In genomic region chr7:141011238-141011770, GRCm38 (mm10) we compare ENCODE assay signal across 15 mouse cellular contexts. TPM values are rescaled to one million over a fixed set of nuclear protein-coding genes. Genes with fewer than 3 reads are reported as not detected.
A peak's percentile ranks its signal among the peaks of the same experiment; 100 is the strongest.
DNase-seq lines count a peak whose midpoint lies in the region; ATAC-seq and TF ChIP-seq lines count a peak whose summit lies in the region.
"Had no signal": no experiment of that assay in that cellular context is flagged by ENCODE, and none has a peak within 500 bp of the region (broad histone marks: within the 10 kb centered on the region; RNA-seq: fewer than 3 reads in every experiment).

No protein-coding gene starts in this region.

- TF ChIP-seq POLR2A in kidney, adult 2 months (IDR thresholded peaks at IDR 0.05; ENCODE audit: low read depth, low read length): no peak
- TF ChIP-seq POLR2A in bone marrow macrophage, adult 2 months (IDR thresholded peaks at IDR 0.05; ENCODE audit: borderline replicate concordance, low read depth, low read length): no peak
- TF ChIP-seq POLR2A in limb, embryonic 14.5 days (IDR thresholded peaks at IDR 0.05; ENCODE audit: borderline replicate concordance, extremely low read depth, insufficient read depth, insufficient read length): no peak

- peaks cover 11% of the 10 kb centered on the region for H3K79me3 ChIP-seq in C2C12 (ENCODE audit: low read depth)

- H3K9me3 ChIP-seq in limb, embryonic 14.5 days (ENCODE audit: control insufficient read depth, low read length): no peaks in the 10 kb centered on the region

- 75% methylated on average over 7 of the region's 7 CpGs for WGBS in kidney, adult 2 months
- 83% methylated on average over 7 of the region's 7 CpGs for WGBS in limb, embryonic 14.5 days

- peaks cover 14% of the 10 kb centered on the region for H3K79me2 ChIP-seq in C2C12 (ENCODE audit: control insufficient read depth, insufficient read depth)

- H3ac ChIP-seq in C2C12 (ENCODE audit: control insufficient read depth, insufficient read length, low read depth): no peak overlapping the region

- TF ChIP-seq CTCF in kidney, adult 2 months (conservative IDR thresholded peaks at IDR 0.05; ENCODE audit: insufficient read depth, insufficient read length, low read depth, low read length): no peak
- no peak for TF ChIP-seq CTCF in C2C12 (IDR thresholded peaks at IDR 0.05; ENCODE audit: control insufficient read depth, insufficient read depth, insufficient read length)
- TF ChIP-seq CTCF in bone marrow macrophage, adult 2 months (IDR thresholded peaks at IDR 0.05; ENCODE audit: low read depth, low read length): no peak

- no peak overlapping the region for H3K4me3 ChIP-seq in kidney, adult 2 months (ENCODE audit: insufficient read depth, low read depth, low read length)
- H3K4me3 ChIP-seq in C2C12 (ENCODE audit: insufficient read depth, poor library complexity, severe bottlenecking): no peak overlapping the region
- H3K4me3 ChIP-seq in bone marrow macrophage, adult 2 months (ENCODE audit: insufficient read depth, low read length): no peak overlapping the region
- no peak overlapping the region for H3K4me3 ChIP-seq in limb, embryonic 14.5 days (replicated peaks; ENCODE audit: low read length)

- H3K27ac ChIP-seq in kidney, adult 2 months (ENCODE audit: insufficient read depth, low read depth, low read length): peak overlapping the region; percentile 86; the same call in 1 of the 2 replicates
- peak overlapping the region; percentile 70; the same call in 1 of the 2 replicates for H3K27ac ChIP-seq in bone marrow macrophage, adult 2 months (ENCODE audit: insufficient read depth, low read depth, low read length)
- H3K27ac ChIP-seq in limb, embryonic 14.5 days (replicated peaks; ENCODE audit: low read depth, low read length): peak overlapping the region; percentile 45; the same call in 1 of the 2 replicates

- H3K9ac ChIP-seq in limb, embryonic 14.5 days (ENCODE audit: low read depth, low read length, severe bottlenecking): 0 out of 2 replicates have a peak overlapping the region, but pooled peaks have one; percentile 43
- H3K9ac ChIP-seq: forebrain, postnatal 0 days had no signal

- ATAC-seq in limb, embryonic 14.5 days (ENCODE audit: low FRiP score, low read depth): no peak
- ATAC-seq: forebrain, postnatal 0 days had no signal

- H3K4me1 ChIP-seq in kidney, adult 2 months (ENCODE audit: control insufficient read depth, insufficient read depth, low read length): 0 out of 2 replicates have a peak, but pooled peaks cover 3% of the 10 kb centered on the region
- peaks cover 52% of the 10 kb centered on the region for H3K4me1 ChIP-seq in bone marrow macrophage, adult 2 months (ENCODE audit: control insufficient read depth, insufficient read depth, low read length)
- H3K4me1 ChIP-seq in limb, embryonic 14.5 days (ENCODE audit: control insufficient read depth, insufficient read depth, low read length): peaks cover 17% of the 10 kb centered on the region

- no peaks in the 10 kb centered on the region for H3K36me3 ChIP-seq in kidney, adult 2 months (ENCODE audit: control insufficient read depth, insufficient read depth, low read length)
- H3K36me3 ChIP-seq in C2C12 (ENCODE audit: control insufficient read depth, insufficient read depth): peaks cover 6% of the 10 kb centered on the region
- H3K36me3 ChIP-seq in limb, embryonic 14.5 days (ENCODE audit: control insufficient read depth, insufficient read depth, low read length): no peaks in the 10 kb centered on the region

- no peaks in the 10 kb centered on the region for H3K27me3 ChIP-seq in kidney, adult 2 months (replicated peaks; ENCODE audit: control insufficient read depth, insufficient read depth, low read length)
- H3K27me3 ChIP-seq in C2C12 (ENCODE audit: control insufficient read depth, insufficient read depth, insufficient read length): no peaks in the 10 kb centered on the region
- H3K27me3 ChIP-seq in limb, embryonic 14.5 days (ENCODE audit: control insufficient read depth, insufficient read depth, low read length): no peaks in the 10 kb centered on the region

- peak; percentile 32 for DNase-seq in kidney, adult 2 months
- DNase-seq in kidney, postnatal 25 days: no peak
- DNase-seq in limb, embryonic 14.5 days (ENCODE audit: low spot score): no peak
- no peak for DNase-seq in left cerebral cortex, adult 9 months (ENCODE audit: low spot score in 2 of 2)
- no peak for DNase-seq in right cerebral cortex, postnatal 10 days (ENCODE audit: low spot score in 2 of 2)
- no peak for DNase-seq in layer of hippocampus, postnatal 14 days (ENCODE audit: low spot score in 2 of 2)
- DNase-seq: forebrain, postnatal 0 days; midbrain, embryonic 14.5 days; retina, postnatal 1 day had no signal

- no peak overlapping the region for H3K4me2 ChIP-seq in limb, embryonic 14.5 days (replicated peaks; ENCODE audit: low read depth, low read length, severe bottlenecking)

TF ChIP-seq in C2C12, 6 proteins besides CTCF, POLR2A, EP300 and RAD21:
- TF ChIP-seq MYOD1 (IDR thresholded peaks at IDR 0.05; ENCODE audit: control insufficient read depth, insufficient read length, low read depth): peak; percentile 69
- no peak for TF ChIP-seq FOSL1 (IDR thresholded peaks at IDR 0.05; ENCODE audit: insufficient read depth, low read length, poor library complexity, severe bottlenecking)

RNA-seq across cellular contexts. Expression of gene Ifitm3, which starts 0.7 kb away (rescaled TPM):
- polyA plus RNA-seq in kidney, adult 2 months (2012; rRNA removed): 259 and 313 TPM in 2 replicates
- polyA plus RNA-seq in C2C12 (2012; fragmentation: generic; extraction: Trizol): 956 TPM
- polyA plus RNA-seq in bone marrow macrophage, adult 2 months (2012; ENCODE audit: insufficient read depth, insufficient read length, missing spikeins): 1,636 and 1,773 TPM in 2 replicates
- 85.6 and 91.3 TPM in 2 replicates for polyA plus RNA-seq in limb, embryonic 14.5 days (2012; rRNA removed)
- 184 and 201 TPM in 2 replicates for polyA plus RNA-seq in limb, embryonic 14.5 days (2014; fragmentation: Nextera tagmentation; extraction: Ambion mirVana)
- total RNA-seq in layer of hippocampus, postnatal 14 days (2021): 10 to 100 TPM in 1 of 2 experiments, 1 to 10 TPM in 1; 6.9 to 13.0 TPM

RNA-seq across cellular contexts. Expression of gene Ifitm6, which starts 6.4 kb away (rescaled TPM):
- polyA plus RNA-seq in kidney, adult 2 months (2012; rRNA removed): 1.6 and 2.3 TPM in 2 replicates
- 1.3 TPM for polyA plus RNA-seq in C2C12 (2012; fragmentation: generic; extraction: Trizol)
- 31.9 and 45.4 TPM in 2 replicates for polyA plus RNA-seq in bone marrow macrophage, adult 2 months (2012; ENCODE audit: insufficient read depth, insufficient read length, missing spikeins)
- 1.3 and 1.8 TPM in 2 replicates for polyA plus RNA-seq in limb, embryonic 14.5 days (2012; rRNA removed)
- 1.2 and 1.7 TPM in 2 replicates for polyA plus RNA-seq in limb, embryonic 14.5 days (2014; fragmentation: Nextera tagmentation; extraction: Ambion mirVana)
- not detected for total RNA-seq in layer of hippocampus, postnatal 14 days (2021)
- total RNA-seq: layer of hippocampus, postnatal 10 days had no signal

RNA-seq across cellular contexts. Expression of gene Gm17387, which starts 17.6 kb away (rescaled TPM):
- polyA plus RNA-seq in kidney, adult 2 months (2012; rRNA removed): not detected in 2 replicates
- polyA plus RNA-seq in C2C12 (2012; fragmentation: generic; extraction: Trizol): not detected
- polyA plus RNA-seq in bone marrow macrophage, adult 2 months (2012; ENCODE audit: insufficient read depth, insufficient read length, missing spikeins): not detected in 2 replicates
- polyA plus RNA-seq in limb, embryonic 14.5 days (2012; rRNA removed): not detected in 2 replicates
- not detected in 2 replicates for polyA plus RNA-seq in limb, embryonic 14.5 days (2014; fragmentation: Nextera tagmentation; extraction: Ambion mirVana)
- not detected for total RNA-seq in layer of hippocampus, postnatal 14 days (2021)
- total RNA-seq: adrenal gland, postnatal 10 days; common myeloid progenitor, adult 5-6 weeks; forebrain, postnatal 0 days; hematopoietic stem cell, adult 5-6 weeks; layer of hippocampus, postnatal 10 days had no signal
- polyA plus RNA-seq: forebrain, postnatal 0 days; midbrain, embryonic 14.5 days had no signal

RNA-seq across cellular contexts. Expression of gene Ifitm1, which starts 44.3 kb away (rescaled TPM):
- polyA plus RNA-seq in kidney, adult 2 months (2012; rRNA removed): 125 and 135 TPM in 2 replicates
- polyA plus RNA-seq in C2C12 (2012; fragmentation: generic; extraction: Trizol): 60.7 TPM
- 31.2 and 38.0 TPM in 2 replicates for polyA plus RNA-seq in bone marrow macrophage, adult 2 months (2012; ENCODE audit: insufficient read depth, insufficient read length, missing spikeins)
- polyA plus RNA-seq in limb, embryonic 14.5 days (2012; rRNA removed): 68.1 and 115 TPM in 2 replicates
- polyA plus RNA-seq in limb, embryonic 14.5 days (2014; fragmentation: Nextera tagmentation; extraction: Ambion mirVana): 55.4 and 66.7 TPM in 2 replicates
- 1 to 10 TPM; 3.3 to 6.3 TPM for total RNA-seq in layer of hippocampus, postnatal 14 days (2021)

RNA-seq across cellular contexts. Expression of gene B4galnt4, which starts 49.6 kb away (rescaled TPM):
- 0.16 and 0.44 TPM in 2 replicates for polyA plus RNA-seq in kidney, adult 2 months (2012; rRNA removed)
- 4.0 TPM for polyA plus RNA-seq in C2C12 (2012; fragmentation: generic; extraction: Trizol)
- not detected in 2 replicates for polyA plus RNA-seq in bone marrow macrophage, adult 2 months (2012; ENCODE audit: insufficient read depth, insufficient read length, missing spikeins)
- polyA plus RNA-seq in limb, embryonic 14.5 days (2012; rRNA removed): 46.5 and 53.7 TPM in 2 replicates
- polyA plus RNA-seq in limb, embryonic 14.5 days (2014; fragmentation: Nextera tagmentation; extraction: Ambion mirVana): 12.3 and 17.1 TPM in 2 replicates
- total RNA-seq in layer of hippocampus, postnatal 14 days (2021): 10 to 100 TPM; 90.0 to 97.9 TPM
